Mouse (Mus musculus): ENCODE results near the gene Micall2.

DNA sequence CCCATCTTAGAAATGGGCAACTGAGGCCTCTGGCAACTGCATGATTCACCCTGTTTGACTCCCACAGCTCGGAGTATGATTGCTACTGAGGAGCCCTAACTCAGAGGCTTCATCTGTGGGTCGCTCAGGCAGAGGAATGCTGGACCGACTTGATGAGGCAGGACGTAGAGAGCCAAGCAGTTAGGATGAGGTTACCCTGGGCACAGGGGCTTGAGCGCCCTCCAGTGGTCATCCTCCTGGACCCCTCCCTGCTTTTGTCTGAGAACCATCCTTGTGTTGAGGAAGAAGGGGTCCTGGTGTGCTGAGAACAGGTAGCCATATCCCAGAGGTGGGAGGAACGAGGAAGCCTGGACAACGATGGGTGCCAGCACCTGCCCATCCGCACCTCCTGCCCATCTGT lies 66.8 kb downstream of the Micall2 start:
- TF ChIP-seq POLR2A (IDR thresholded peaks at IDR 0.05; ENCODE audit: low read depth, low read length) (no peak), CTCF (IDR thresholded peaks at IDR 0.05; ENCODE audit: extremely low read depth, insufficient read length, insufficient replicate concordance, low read depth, low read length) (peak; percentile 52; the same call in 1 of the 2 replicates)
